Mouse (Mus musculus): Measurements from ENCODE around the gene Mrtfa. TPM values are rescaled to one million over a fixed set of nuclear protein-coding genes. Genes with fewer than 3 reads are reported as not detected.
"Not testable (repeated sequence)": the region's sequence is repeated elsewhere in the genome, so short reads cannot be mapped to it uniquely, and the experiment has no call there.

Mrtfa gene
- total and polyA plus RNA-seq, 3 experiments = 2.3 to 18.3 (median 17.2) TPM

- TF ChIP-seq TAL1 (conservative IDR thresholded peaks at IDR 0.05; ENCODE audit: low read depth, low read length) (no peak), GATA2 (IDR thresholded peaks at IDR 0.05; ENCODE audit: borderline replicate concordance, low read depth, low read length) (no peak), GATA1 (IDR thresholded peaks at IDR 0.05; ENCODE audit: borderline replicate concordance, low read length) (no peak), CTCF (IDR thresholded peaks at IDR 0.05; ENCODE audit: low read depth, low read length) (no peak), POLR2AphosphoS5 (IDR thresholded peaks at IDR 0.05; ENCODE audit: insufficient replicate concordance, low read depth, low read length) (no peak)
- Histone ChIP-seq H3K4me3 (ENCODE audit: low read depth, low read length) (no peak overlapping the region), H3K36me3 (replicated peaks) (no peaks in the 10 kb centered on the region), H3K9me3 (replicated peaks) (no peaks in the 10 kb centered on the region), H3K4me1 (ENCODE audit: insufficient read depth, low read depth, low read length) (no peaks in the 10 kb centered on the region), H3K27me3 (ENCODE audit: insufficient read depth, low read length) (peaks cover 35% of the 10 kb centered on the region)
- no peak for ATAC-seq (ENCODE audit: extremely low read depth, insufficient number of reproducible peaks, low FRiP score, poor library complexity, severe bottlenecking)
- DNase-seq (ENCODE audit: low spot score) = no peak
These were observed 34.5 kb upstream of the Mrtfa start for GRCm38 (mm10) chr15:81225016-81225415.

- H3K4me1 ChIP-seq (ENCODE audit: insufficient read depth, low read depth, low read length) = no peaks in the 10 kb centered on the region
- H3K36me3 ChIP-seq (replicated peaks) = no peaks in the 10 kb centered on the region
- no peak overlapping the region for H3K4me3 ChIP-seq (ENCODE audit: low read depth, low read length)
- DNase-seq (ENCODE audit: low spot score) (no peak), ATAC-seq (ENCODE audit: extremely low read depth, insufficient number of reproducible peaks, low FRiP score, poor library complexity, severe bottlenecking) (no peak)
- peaks cover 35% of the 10 kb centered on the region for H3K27me3 ChIP-seq (ENCODE audit: insufficient read depth, low read length)
- no peaks in the 10 kb centered on the region for H3K9me3 ChIP-seq (replicated peaks)
- TF ChIP-seq GATA1 (IDR thresholded peaks at IDR 0.05; ENCODE audit: borderline replicate concordance, low read length) (no peak), POLR2AphosphoS5 (IDR thresholded peaks at IDR 0.05; ENCODE audit: insufficient replicate concordance, low read depth, low read length) (no peak), CTCF (IDR thresholded peaks at IDR 0.05; ENCODE audit: low read depth, low read length) (no peak), GATA2 (IDR thresholded peaks at IDR 0.05; ENCODE audit: borderline replicate concordance, low read depth, low read length) (no peak), TAL1 (conservative IDR thresholded peaks at IDR 0.05; ENCODE audit: low read depth, low read length) (no peak)
These were observed 30.9 kb upstream of the Mrtfa start for GRCm38 (mm10) chr15:81221446-81221845.

DNA sequence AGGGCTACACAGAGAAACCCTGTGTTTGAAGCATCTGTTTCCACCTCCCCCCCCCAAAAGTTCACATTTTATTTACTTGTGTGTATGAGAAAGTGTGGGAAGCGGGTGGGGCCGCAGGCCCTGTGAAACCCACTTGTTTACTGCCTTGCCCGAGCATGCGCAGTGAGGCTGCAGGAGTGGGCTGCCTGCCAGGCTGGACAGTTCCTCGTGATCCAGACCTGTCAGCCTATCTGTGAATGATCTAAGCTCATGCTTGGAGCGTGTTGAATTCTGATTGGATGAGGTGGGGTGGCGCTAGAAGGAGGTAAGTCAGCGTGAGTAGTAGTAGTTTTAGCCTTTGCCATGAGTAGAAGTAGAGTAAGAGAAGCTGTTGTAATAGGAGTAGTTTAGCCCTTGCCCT lies 29.5 kb upstream of the Mrtfa start:
- not testable (repeated sequence) for H3K4me3 ChIP-seq (ENCODE audit: low read depth, low read length); DNase-seq (ENCODE audit: low spot score); ATAC-seq (ENCODE audit: extremely low read depth, insufficient number of reproducible peaks, low FRiP score, poor library complexity, severe bottlenecking); H3K9me3 ChIP-seq (replicated peaks); H3K4me1 ChIP-seq (ENCODE audit: insufficient read depth, low read depth, low read length); H3K36me3 ChIP-seq (replicated peaks)
- H3K27me3 ChIP-seq (ENCODE audit: insufficient read depth, low read length) = peaks cover 25% of the 10 kb centered on the region

GRCm38 (mm10) chr15:81219054-81219453 lies 28.5 kb upstream of the Mrtfa start:
- Histone ChIP-seq H3K4me3 (ENCODE audit: low read depth, low read length) (no peak overlapping the region), H3K36me3 (replicated peaks) (no peaks in the 10 kb centered on the region), H3K9me3 (replicated peaks) (no peaks in the 10 kb centered on the region), H3K27me3 (ENCODE audit: insufficient read depth, low read length) (peaks cover 25% of the 10 kb centered on the region), H3K4me1 (ENCODE audit: insufficient read depth, low read depth, low read length) (no peaks in the 10 kb centered on the region)
- TF ChIP-seq POLR2AphosphoS5 (IDR thresholded peaks at IDR 0.05; ENCODE audit: insufficient replicate concordance, low read depth, low read length) = no peak
- no peak for TF ChIP-seq CTCF (IDR thresholded peaks at IDR 0.05; ENCODE audit: low read depth, low read length)
- no peak for TF ChIP-seq GATA1 (IDR thresholded peaks at IDR 0.05; ENCODE audit: borderline replicate concordance, low read length)
- TF ChIP-seq TAL1 (conservative IDR thresholded peaks at IDR 0.05; ENCODE audit: low read depth, low read length) = no peak
- TF ChIP-seq GATA2 (IDR thresholded peaks at IDR 0.05; ENCODE audit: borderline replicate concordance, low read depth, low read length) = no peak
- no peak for ATAC-seq (ENCODE audit: extremely low read depth, insufficient number of reproducible peaks, low FRiP score, poor library complexity, severe bottlenecking)
- DNase-seq (ENCODE audit: low spot score) = no peak

DNA sequence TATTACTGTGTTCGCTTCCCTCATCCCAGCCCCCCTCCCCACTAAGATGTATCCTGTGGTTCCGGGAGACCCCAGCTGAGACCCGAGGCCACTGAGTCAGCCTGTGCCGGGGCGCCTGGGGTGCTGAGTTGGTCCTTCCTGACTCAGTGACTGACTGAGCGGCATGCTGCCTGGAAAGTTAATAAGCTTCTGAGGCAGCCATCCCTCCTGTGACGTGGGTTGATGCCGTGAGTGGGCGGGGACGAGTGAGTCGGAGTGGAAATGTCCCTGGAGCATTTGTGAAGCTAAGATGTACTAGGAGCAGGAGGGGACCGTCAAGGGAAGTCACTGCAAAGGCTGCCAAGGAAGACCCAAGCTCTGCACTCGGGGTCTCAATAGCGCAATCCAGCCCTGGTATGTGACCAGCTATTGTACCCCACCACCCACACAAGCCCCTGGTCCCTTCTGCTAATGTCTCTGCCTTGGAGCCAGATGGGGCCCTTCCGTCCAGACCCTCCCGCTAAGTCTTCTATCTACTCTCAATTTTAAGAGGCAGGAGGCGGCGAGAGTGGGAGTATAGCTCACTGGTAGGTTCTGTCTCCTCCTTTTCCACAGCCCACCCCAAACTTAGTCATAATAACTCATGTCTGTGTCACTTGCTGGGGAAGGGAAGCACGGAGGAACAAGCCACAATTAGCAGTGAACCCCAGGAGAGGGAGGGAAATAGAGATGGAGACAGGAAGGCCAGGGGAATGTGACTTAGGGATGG lies 26.5 kb upstream of the Mrtfa start:
- Histone ChIP-seq H3K9me3 (replicated peaks) (no peaks in the 10 kb centered on the region), H3K4me1 (ENCODE audit: insufficient read depth, low read depth, low read length) (no peaks in the 10 kb centered on the region), H3K27me3 (ENCODE audit: insufficient read depth, low read length) (peaks cover 29% of the 10 kb centered on the region), H3K36me3 (replicated peaks) (no peaks in the 10 kb centered on the region), H3K4me3 (ENCODE audit: low read depth, low read length) (no peak overlapping the region)
- DNase-seq (ENCODE audit: low spot score) (no peak), ATAC-seq (ENCODE audit: extremely low read depth, insufficient number of reproducible peaks, low FRiP score, poor library complexity, severe bottlenecking) (no peak)
- no peak for TF ChIP-seq POLR2AphosphoS5 (IDR thresholded peaks at IDR 0.05; ENCODE audit: insufficient replicate concordance, low read depth, low read length)
- no peak for TF ChIP-seq GATA2 (IDR thresholded peaks at IDR 0.05; ENCODE audit: borderline replicate concordance, low read depth, low read length)
- no peak for TF ChIP-seq GATA1 (IDR thresholded peaks at IDR 0.05; ENCODE audit: borderline replicate concordance, low read length)
- TF ChIP-seq TAL1 (conservative IDR thresholded peaks at IDR 0.05; ENCODE audit: low read depth, low read length) = no peak
- TF ChIP-seq CTCF (IDR thresholded peaks at IDR 0.05; ENCODE audit: low read depth, low read length) = no peak

DNA sequence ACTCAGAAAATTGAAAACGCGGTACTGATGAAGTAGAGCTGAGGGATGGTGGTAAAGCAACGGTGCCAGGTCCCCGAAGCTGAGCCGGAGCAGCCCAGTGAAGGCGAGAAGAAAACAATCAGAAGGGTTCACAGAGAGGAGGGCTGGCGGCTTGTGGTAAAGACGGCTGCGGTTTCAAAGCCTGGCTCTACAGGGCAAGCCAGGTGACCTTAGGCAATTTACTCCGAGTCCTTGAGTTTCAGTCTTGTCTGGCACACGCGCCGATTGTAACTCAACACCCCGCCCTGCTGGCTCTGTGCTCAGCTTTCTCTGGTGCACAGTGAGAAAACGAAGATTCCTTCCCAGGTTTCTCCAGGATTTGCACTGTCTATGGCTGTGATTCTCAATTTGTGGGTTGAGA lies 22.4 kb upstream of the Mrtfa start:
- no peaks in the 10 kb centered on the region for H3K36me3 ChIP-seq (replicated peaks)
- H3K27me3 ChIP-seq (ENCODE audit: insufficient read depth, low read length) = peaks cover 16% of the 10 kb centered on the region
- H3K4me3 ChIP-seq (ENCODE audit: low read depth, low read length) = no peak overlapping the region
- DNase-seq (ENCODE audit: low spot score) (no peak), ATAC-seq (ENCODE audit: extremely low read depth, insufficient number of reproducible peaks, low FRiP score, poor library complexity, severe bottlenecking) (no peak)
- H3K4me1 ChIP-seq (ENCODE audit: insufficient read depth, low read depth, low read length) = no peaks in the 10 kb centered on the region
- TF ChIP-seq GATA1 (IDR thresholded peaks at IDR 0.05; ENCODE audit: borderline replicate concordance, low read length) (no peak), CTCF (IDR thresholded peaks at IDR 0.05; ENCODE audit: low read depth, low read length) (no peak)
- H3K9me3 ChIP-seq (replicated peaks) = no peaks in the 10 kb centered on the region

DNA sequence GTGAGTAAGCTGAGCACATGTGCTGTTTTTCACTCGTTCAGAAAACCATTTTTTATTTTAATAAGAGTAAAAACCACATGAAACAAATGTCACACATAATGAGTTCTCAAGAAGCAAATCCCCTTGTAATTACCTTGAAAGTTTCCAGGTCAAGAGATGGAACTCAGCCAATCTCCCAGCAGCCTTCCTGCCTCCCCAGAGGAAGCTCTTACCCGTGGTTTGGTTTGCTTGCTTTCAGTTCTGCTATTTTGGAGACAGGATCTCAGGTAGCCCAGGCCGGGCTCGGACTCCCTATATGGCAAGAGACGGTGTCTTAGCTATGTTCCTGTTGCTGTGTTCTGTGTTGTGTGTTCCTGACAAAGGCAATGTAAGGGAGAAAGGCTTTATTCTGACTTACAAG lies 19.9 kb upstream of the Mrtfa start:
- ATAC-seq (ENCODE audit: extremely low read depth, insufficient number of reproducible peaks, low FRiP score, poor library complexity, severe bottlenecking) (no peak), DNase-seq (ENCODE audit: low spot score) (no peak)
- no peaks in the 10 kb centered on the region for H3K4me1 ChIP-seq (ENCODE audit: insufficient read depth, low read depth, low read length)
- no peak for TF ChIP-seq TAL1 (conservative IDR thresholded peaks at IDR 0.05; ENCODE audit: low read depth, low read length)
- TF ChIP-seq GATA1 (IDR thresholded peaks at IDR 0.05; ENCODE audit: borderline replicate concordance, low read length) = no peak
- TF ChIP-seq GATA2 (IDR thresholded peaks at IDR 0.05; ENCODE audit: borderline replicate concordance, low read depth, low read length) = no peak
- TF ChIP-seq POLR2AphosphoS5 (IDR thresholded peaks at IDR 0.05; ENCODE audit: insufficient replicate concordance, low read depth, low read length) = no peak
- no peak for TF ChIP-seq CTCF (IDR thresholded peaks at IDR 0.05; ENCODE audit: low read depth, low read length)
- H3K36me3 ChIP-seq (replicated peaks) = no peaks in the 10 kb centered on the region
- no peaks in the 10 kb centered on the region for H3K9me3 ChIP-seq (replicated peaks)
- H3K27me3 ChIP-seq (ENCODE audit: insufficient read depth, low read length) = peaks cover 16% of the 10 kb centered on the region
- no peak overlapping the region for H3K4me3 ChIP-seq (ENCODE audit: low read depth, low read length)

Measured in G1E (cell line).